Mouse (Mus musculus) midbrain, embryonic 16.5 days (tissue): ENCODE measurements at regions not wholly inside any gene's neighbourhood (a gene's known extent, or its start where the extent isn't known, plus 50 kb on each side); places are given as distances from the start of the nearest gene placed in this dataset.
A peak's percentile ranks its signal among the peaks of the same experiment; 100 is the strongest.

Source experiments
- ATAC-seq: fragments of 200-750 bp; cut with Nextera tagmentation; 2 replicates; pipeline ENCODE4 v1.8.0; 2017; ENCODE audit warnings: moderate TSS enrichment
- H3K27ac ChIP-seq: fragments of 300-500 bp; sonication (generic); 2 replicates; pipeline ENCODE4 v1.5.1; 2014; ENCODE audit warnings: mild to moderate bottlenecking, low read length, mixed read lengths
- H3K27me3 ChIP-seq: fragments of 300-500 bp; sonication (generic); 2 replicates; pipeline ENCODE4 v1.6.1; 2014; ENCODE audit warnings: low read depth, low read length, mixed read lengths; ENCODE audit not compliant: control insufficient read depth, insufficient read depth
- H3K36me3 ChIP-seq: fragments of 300-500 bp; sonication (generic); 2 replicates; pipeline ENCODE4 v1.6.1; 2014; ENCODE audit warnings: mild to moderate bottlenecking, low read length, moderate library complexity, mixed read lengths; ENCODE audit not compliant: control insufficient read depth, insufficient read depth
- H3K4me1 ChIP-seq: fragments of 300-500 bp; sonication (generic); 2 replicates; pipeline ENCODE4 v1.6.1; 2014; ENCODE audit warnings: mild to moderate bottlenecking, low read length, mixed read lengths; ENCODE audit not compliant: control insufficient read depth, insufficient read depth
- H3K4me2 ChIP-seq: fragments of 300-500 bp; sonication (generic); 2 replicates; pipeline ENCODE4 v1.6.1; 2014; ENCODE audit warnings: mild to moderate bottlenecking, low read length, mixed read lengths
- H3K4me3 ChIP-seq: fragments of 300-500 bp; sonication (generic); 2 replicates; pipeline ENCODE4 v1.5.1; 2014; ENCODE audit warnings: low read depth, mild to moderate bottlenecking, low read length, moderate library complexity, mixed read lengths
- H3K9ac ChIP-seq: fragments of 300-500 bp; sonication (generic); 2 replicates; pipeline ENCODE4 v1.6.1; 2014; ENCODE audit warnings: low read depth, low read length, mixed read lengths
- H3K9me3 ChIP-seq: fragments of 300-500 bp; sonication (generic); replicated peaks from 2 replicates; pipeline ENCODE4 v1.6.1; 2014; ENCODE audit warnings: mild to moderate bottlenecking, low read length, mixed read lengths; ENCODE audit not compliant: control insufficient read depth, poor library complexity, severe bottlenecking
- WGBS: fragments of 180-500 bp; shearing (Covaris S2); extraction: QIAGEN DNeasy Blood & Tissue Kit; methylation state at CpG from one replicate; pipeline ENCODE4 v1.1.7; 2014; 5-methylcytosine and 5-hydroxymethylcytosine counted together

DNA sequence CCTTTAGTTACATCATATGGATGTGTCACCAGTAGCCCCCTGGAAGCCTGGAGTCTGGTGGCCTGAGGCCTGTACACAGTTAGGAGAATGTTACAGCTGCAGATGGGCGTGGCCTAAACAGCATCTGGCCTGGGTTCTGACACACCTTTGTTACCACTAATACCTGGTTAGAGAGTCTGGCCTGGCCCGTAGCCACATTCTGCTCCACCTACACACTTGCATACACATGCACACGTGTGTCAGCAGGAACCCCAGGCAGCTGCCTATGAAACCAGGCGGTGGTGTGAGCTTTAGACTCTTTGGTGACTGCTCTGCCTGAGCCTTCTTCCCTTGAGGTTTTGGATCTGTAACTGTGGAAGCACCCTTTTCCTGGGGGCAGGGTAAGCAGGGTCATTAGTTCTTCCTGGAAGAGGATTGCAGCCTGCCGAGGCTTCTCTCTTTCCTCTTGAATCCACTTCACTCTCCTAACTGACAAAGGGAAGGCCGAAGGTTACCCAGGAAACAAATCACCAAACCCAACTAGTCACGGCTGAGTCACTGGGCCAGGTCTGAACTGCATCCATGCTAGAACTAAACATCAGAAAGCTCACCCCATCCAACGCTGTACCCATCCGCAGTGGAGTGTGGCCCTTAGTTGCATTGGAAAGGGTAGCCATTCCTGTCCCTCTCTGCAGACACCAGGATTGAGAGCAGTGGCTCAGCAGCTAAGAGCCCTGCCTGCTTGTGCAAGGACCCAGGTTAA, 71.8 kb upstream of the Mrps10 start:
- H3K36me3 ChIP-seq: 0 out of 2 replicates have a peak, but pooled peaks cover 1% of the 10 kb centered on the region
- no peak overlapping the region for H3K4me3 ChIP-seq
- ATAC-seq: no peak
- no peak overlapping the region for H3K27ac ChIP-seq
- H3K9me3 ChIP-seq: no peaks in the 10 kb centered on the region
- no peaks in the 10 kb centered on the region for H3K27me3 ChIP-seq
- H3K9ac ChIP-seq: no peak overlapping the region
- WGBS: 76% methylated on average over 9 of the region's 9 CpGs
- H3K4me1 ChIP-seq: peaks cover 2% of the 10 kb centered on the region
- no peak overlapping the region for H3K4me2 ChIP-seq

DNA sequence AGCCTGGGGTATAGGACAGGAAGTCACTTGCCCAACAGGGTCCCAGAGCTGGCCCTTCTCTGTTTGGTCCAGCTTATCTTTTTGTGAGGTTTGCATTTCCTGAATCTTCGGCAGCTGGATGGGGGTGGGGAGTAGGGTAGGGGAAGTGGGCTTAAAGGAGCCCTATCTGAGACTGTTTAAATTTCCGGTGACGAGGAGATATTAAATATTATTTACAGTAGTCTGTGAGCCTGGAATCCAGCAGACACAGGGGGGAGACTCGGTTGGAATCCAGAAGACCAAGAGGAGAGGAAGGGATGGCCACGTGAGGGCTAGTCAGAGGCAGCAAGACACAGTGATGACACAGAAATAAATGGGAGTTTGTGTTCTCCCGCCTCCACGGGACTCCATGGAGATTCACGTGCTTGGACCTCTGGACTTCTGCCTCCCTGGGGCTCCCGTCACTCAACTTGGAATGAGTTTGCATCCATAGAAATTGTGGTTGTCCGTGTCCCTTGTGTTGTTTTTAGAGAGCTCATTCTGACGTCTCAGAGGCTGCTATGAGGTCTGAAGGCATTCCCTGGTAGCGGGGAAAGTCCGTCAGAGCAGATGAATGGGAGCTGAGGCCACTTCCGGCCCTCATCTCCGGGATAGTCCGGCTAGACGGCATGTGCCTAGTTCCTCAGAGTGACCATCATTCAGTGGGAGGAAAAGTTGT, 73.2 kb upstream of the Mrps10 start:
- Histone ChIP-seq H3K27ac (no peak overlapping the region), H3K4me3 (no peak overlapping the region), H3K9me3 (no peaks in the 10 kb centered on the region), H3K36me3 (0 out of 2 replicates have a peak, but pooled peaks cover 3% of the 10 kb centered on the region), H3K27me3 (no peaks in the 10 kb centered on the region), H3K4me1 (peaks cover 2% of the 10 kb centered on the region), H3K4me2 (no peak overlapping the region), H3K9ac (no peak overlapping the region)
- no peak for ATAC-seq
- WGBS: 73% methylated on average over 17 of the region's 17 CpGs

DNA sequence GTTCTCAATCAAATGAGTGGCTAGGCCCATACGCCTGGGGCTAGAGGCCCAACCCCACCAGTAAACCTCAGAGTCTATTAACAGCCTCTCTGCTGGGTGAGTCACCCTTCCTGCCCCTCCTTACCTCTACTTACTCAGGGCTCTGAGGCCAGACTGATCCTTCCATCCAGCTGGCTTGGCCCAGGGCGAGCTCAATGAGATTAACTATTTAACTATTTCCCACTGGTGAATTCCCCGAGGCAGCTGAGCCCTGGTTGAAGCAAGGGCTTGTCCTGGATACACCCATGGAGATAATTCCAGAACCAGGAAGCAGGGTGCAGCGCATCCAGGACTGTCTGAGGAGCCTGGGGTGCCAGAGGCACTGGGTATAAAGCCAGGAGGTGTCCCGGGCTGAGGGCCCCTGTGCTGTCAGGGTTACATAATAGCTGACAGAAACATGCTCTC, 74.6 kb upstream of the Mrps10 start:
- Histone ChIP-seq H3K4me1 (peaks cover 2% of the 10 kb centered on the region), H3K27me3 (no peaks in the 10 kb centered on the region), H3K4me3 (no peak overlapping the region), H3K36me3 (peaks cover 5% of the 10 kb centered on the region; the same call in 1 of the 2 replicates), H3K9ac (no peak overlapping the region), H3K9me3 (no peaks in the 10 kb centered on the region), H3K27ac (no peak overlapping the region), H3K4me2 (no peak overlapping the region)
- peak; percentile 66 for ATAC-seq
- 28% methylated on average over 5 of the region's 5 CpGs for WGBS

DNA sequence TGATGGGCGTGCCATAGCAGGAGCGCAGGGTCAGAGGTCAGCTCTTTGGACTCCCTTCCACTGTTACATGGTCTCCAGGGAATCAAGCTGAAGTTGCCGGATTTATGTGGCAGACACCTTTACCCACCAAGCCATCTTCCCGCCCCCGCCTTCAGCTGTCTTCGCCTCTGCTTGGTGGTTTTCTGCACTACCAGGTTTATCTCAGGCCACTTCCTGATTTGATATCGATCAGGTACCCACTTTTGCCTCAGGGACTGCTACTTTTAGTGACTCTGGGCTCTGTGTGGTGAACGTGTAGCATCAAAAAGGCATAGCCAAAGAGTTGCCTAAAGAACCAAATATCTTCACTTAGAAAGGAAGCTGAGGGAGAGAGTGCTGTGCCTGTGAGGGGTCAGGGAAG, 75.5 kb upstream of the Mrps10 start:
- H3K27me3 ChIP-seq: no peaks in the 10 kb centered on the region
- H3K27ac ChIP-seq: no peak overlapping the region
- H3K36me3 ChIP-seq: peaks cover 5% of the 10 kb centered on the region; the same call in 1 of the 2 replicates
- no peak overlapping the region for H3K4me2 ChIP-seq
- H3K4me3 ChIP-seq: no peak overlapping the region
- H3K4me1 ChIP-seq: peaks cover 2% of the 10 kb centered on the region
- no peak for ATAC-seq
- no peaks in the 10 kb centered on the region for H3K9me3 ChIP-seq
- no peak overlapping the region for H3K9ac ChIP-seq
- WGBS: 94% methylated on average over 8 of the region's 8 CpGs

DNA sequence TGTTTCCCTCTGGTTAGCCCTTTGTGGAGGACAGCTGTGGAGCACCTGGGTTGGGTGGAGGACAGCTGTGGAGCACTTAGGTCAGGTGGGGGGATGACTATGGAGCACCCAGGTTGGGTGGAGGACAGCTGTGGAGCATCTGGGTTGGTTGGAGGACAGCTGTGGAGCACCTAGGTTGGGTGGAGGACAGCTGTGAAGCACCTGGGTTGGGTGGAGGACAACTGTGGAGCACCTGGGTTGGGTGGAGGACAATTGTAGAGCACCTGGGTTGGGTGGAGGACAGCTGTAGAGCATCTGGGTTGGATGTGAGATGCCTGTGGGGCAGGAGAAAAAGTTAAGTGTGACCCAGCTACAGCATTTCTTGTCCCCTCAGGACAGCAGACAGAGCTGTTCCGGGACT, 77.1 kb upstream of the Mrps10 start:
- no peaks in the 10 kb centered on the region for H3K27me3 ChIP-seq
- H3K9me3 ChIP-seq: no peaks in the 10 kb centered on the region
- H3K27ac ChIP-seq: no peak overlapping the region
- WGBS: 100% methylated on average over 1 of the region's 1 CpGs
- ATAC-seq: no peak
- H3K36me3 ChIP-seq: peaks cover 7% of the 10 kb centered on the region
- H3K4me2 ChIP-seq: no peak overlapping the region
- H3K4me3 ChIP-seq: no peak overlapping the region
- H3K9ac ChIP-seq: no peak overlapping the region
- H3K4me1 ChIP-seq: peaks cover 2% of the 10 kb centered on the region

DNA sequence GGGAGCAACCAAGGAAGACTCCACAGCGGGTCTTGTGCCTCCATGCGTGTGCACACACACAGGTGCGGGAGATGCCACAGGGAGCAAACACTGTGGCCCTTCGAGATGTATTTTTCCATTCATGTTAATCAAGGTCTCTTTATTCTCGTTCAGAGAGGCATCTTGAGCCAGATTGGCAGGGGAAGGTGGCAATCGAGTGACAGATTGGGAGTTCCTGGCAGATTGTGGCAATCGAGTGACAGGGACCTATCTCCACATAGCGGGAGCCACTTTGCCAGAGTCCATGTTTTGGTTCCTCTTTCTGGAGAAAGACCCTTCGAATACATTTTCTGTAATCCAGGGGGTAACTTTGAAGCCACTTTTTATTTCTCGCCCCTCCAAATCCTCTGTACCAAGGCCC, 83.1 kb upstream of the Mrps10 start:
- Histone ChIP-seq H3K4me3 (no peak overlapping the region), H3K36me3 (peaks cover 5% of the 10 kb centered on the region), H3K4me1 (no peaks in the 10 kb centered on the region), H3K27ac (no peak overlapping the region), H3K9ac (no peak overlapping the region), H3K4me2 (no peak overlapping the region), H3K9me3 (no peaks in the 10 kb centered on the region), H3K27me3 (no peaks in the 10 kb centered on the region)
- no peak for ATAC-seq
- WGBS: 93% methylated on average over 10 of the region's 10 CpGs

DNA sequence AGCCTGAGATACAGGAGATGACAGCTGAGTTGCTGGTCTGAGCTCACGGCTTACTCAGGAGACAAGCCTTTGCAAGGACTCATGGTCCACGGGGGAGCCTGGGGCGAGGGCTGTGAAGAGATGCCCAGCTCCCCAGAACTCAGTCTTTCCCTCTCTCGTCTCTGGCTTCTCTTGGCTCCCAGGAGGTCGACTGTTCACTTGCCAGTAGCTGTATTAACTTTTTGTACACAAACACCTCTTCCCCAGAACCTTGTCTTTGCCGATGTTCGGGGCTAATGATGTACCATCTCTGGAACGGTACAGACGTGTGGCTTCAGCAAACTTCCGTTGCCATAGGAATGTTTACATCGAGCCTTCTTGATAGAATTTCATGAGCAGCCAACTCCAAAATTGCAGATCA, 84.5 kb upstream of the Mrps10 start:
- no peak overlapping the region for H3K9ac ChIP-seq
- H3K27ac ChIP-seq: no peak overlapping the region
- H3K4me3 ChIP-seq: no peak overlapping the region
- H3K9me3 ChIP-seq: no peaks in the 10 kb centered on the region
- no peak overlapping the region for H3K4me2 ChIP-seq
- no peak for ATAC-seq
- H3K4me1 ChIP-seq: no peaks in the 10 kb centered on the region
- no peaks in the 10 kb centered on the region for H3K27me3 ChIP-seq
- 78% methylated on average over 11 of the region's 11 CpGs for WGBS
- H3K36me3 ChIP-seq: peaks cover 3% of the 10 kb centered on the region; the same call in 1 of the 2 replicates

DNA sequence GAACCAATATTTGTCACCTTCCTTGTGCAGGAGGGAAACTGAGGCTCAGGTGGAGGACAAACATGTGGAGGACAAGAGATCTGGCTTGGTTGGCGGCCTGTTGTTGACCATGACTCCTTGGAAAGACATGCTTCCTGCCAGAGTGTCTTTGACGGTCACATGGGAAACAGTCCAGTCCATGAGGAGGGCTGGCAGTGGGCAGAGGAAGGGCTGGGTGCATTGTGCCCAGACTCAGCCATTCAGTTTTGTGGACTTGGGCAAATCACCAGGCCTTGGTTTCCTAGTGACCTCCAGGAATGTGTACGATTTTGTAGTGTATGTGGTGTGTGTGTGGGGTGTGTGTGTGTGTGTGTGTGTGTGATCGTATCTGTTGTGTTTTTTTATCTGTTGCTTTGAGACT, 85.5 kb upstream of the Mrps10 start:
- no peak; the same call in 1 of the 2 replicates for ATAC-seq

DNA sequence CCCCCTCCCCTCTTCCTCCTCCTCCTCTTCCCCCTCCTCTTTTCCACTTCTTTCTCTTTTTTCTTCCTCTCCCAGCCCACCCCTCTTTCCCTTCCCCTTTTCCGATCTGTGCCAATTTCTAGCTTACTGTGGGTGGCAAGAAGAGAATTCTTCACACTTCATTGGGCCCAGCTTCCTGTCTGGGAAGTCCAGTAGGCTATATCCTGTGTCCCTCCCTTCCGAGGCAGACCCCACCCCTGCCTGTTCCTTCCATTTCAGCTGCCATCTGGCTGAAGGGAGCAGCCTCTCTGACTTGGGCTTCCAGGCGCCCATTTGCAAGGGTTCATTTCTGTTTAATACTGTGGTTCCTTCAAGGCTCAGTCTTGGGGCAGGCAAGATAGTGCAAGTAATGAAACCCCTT, 86.2 kb upstream of the Mrps10 start:
- Histone ChIP-seq H3K4me2 (no peak overlapping the region), H3K4me1 (no peaks in the 10 kb centered on the region), H3K27ac (no peak overlapping the region), H3K36me3 (peaks cover 2% of the 10 kb centered on the region; the same call in 1 of the 2 replicates), H3K9me3 (no peaks in the 10 kb centered on the region), H3K27me3 (no peaks in the 10 kb centered on the region), H3K9ac (no peak overlapping the region), H3K4me3 (no peak overlapping the region)
- 55% methylated on average over 3 of the region's 3 CpGs for WGBS
- ATAC-seq: no peak

More for the DNA sequence above, 85.5 kb upstream of the Mrps10 start:
- Histone ChIP-seq H3K4me3 (no peak overlapping the region), H3K4me1 (no peaks in the 10 kb centered on the region), H3K27ac (no peak overlapping the region), H3K9me3 (no peaks in the 10 kb centered on the region), H3K36me3 (peaks cover 3% of the 10 kb centered on the region; the same call in 1 of the 2 replicates), H3K27me3 (no peaks in the 10 kb centered on the region), H3K9ac (no peak overlapping the region), H3K4me2 (no peak overlapping the region)
- 81% methylated on average over 4 of the region's 4 CpGs for WGBS
